Mouse (Mus musculus) stomach, embryonic 14.5 days (tissue): ENCODE data around the gene Abcd1. TPM values are rescaled to one million over a fixed set of nuclear protein-coding genes. Genes with fewer than 3 reads are reported as not detected.

Source experiments
- ATAC-seq: fragments of 200-750 bp; cut with Nextera tagmentation; 2 replicates; pipeline ENCODE4 v1.8.0; 2017; ENCODE audit warnings: low read depth, moderate TSS enrichment; ENCODE audit not compliant: insufficient number of reproducible peaks, insufficient read depth, low FRiP score
- H3K27ac ChIP-seq: fragments of 300-500 bp; sonication (generic); 2 replicates; pipeline ENCODE4 v1.5.1; 2014; ENCODE audit warnings: mild to moderate bottlenecking, low read length, moderate library complexity, mixed read lengths
- H3K27me3 ChIP-seq: fragments of 300-500 bp; sonication (generic); 2 replicates; pipeline ENCODE4 v1.6.1; 2014; ENCODE audit warnings: low read length, control low read depth, mixed read lengths; ENCODE audit not compliant: control insufficient read depth, insufficient read depth
- H3K36me3 ChIP-seq: fragments of 300-500 bp; sonication (generic); 2 replicates; pipeline ENCODE4 v1.6.1; 2014; ENCODE audit warnings: mild to moderate bottlenecking, control low read depth, low read length, moderate library complexity, mixed read lengths; ENCODE audit not compliant: control insufficient read depth, insufficient read depth
- H3K4me1 ChIP-seq: fragments of 300-500 bp; sonication (generic); 2 replicates; pipeline ENCODE4 v1.6.1; 2014; ENCODE audit warnings: low read length, control low read depth, mixed read lengths; ENCODE audit not compliant: control insufficient read depth, insufficient read depth
- H3K4me2 ChIP-seq: fragments of 300-500 bp; sonication (generic); replicated peaks from 2 replicates; pipeline ENCODE4 v1.6.1; 2014; ENCODE audit warnings: low read depth, low read length, control low read depth
- H3K4me3 ChIP-seq: fragments of 300-500 bp; sonication (generic); 2 replicates; pipeline ENCODE4 v1.5.1; 2014; ENCODE audit warnings: low read depth, low read length, control low read depth
- H3K9ac ChIP-seq: fragments of 300-500 bp; sonication (generic); replicated peaks from 2 replicates; pipeline ENCODE4 v1.6.1; 2014; ENCODE audit warnings: low read depth, mild to moderate bottlenecking, control low read depth, low read length, moderate library complexity, mixed read lengths
- H3K9me3 ChIP-seq: fragments of 300-500 bp; sonication (generic); 2 replicates; pipeline ENCODE4 v1.6.1; 2016; ENCODE audit warnings: low read depth, low read length, control low read depth; ENCODE audit not compliant: control insufficient read depth
- WGBS: fragments of 180-500 bp; shearing (Covaris S2); extraction: QIAGEN DNeasy Blood & Tissue Kit; methylation state at CpG from one replicate; pipeline ENCODE4 v1.1.7; 2014; 5-methylcytosine and 5-hydroxymethylcytosine counted together
- polyA plus RNA-seq: library from polyadenylated mRNA; unstranded; fragments of >200 nt; fragmentation: Nextera tagmentation; extraction: Ambion mirVana; gene quantifications from 2 replicates; pipeline ENCODE4 v1.2.1, GENCODE M21; 2014

The Abcd1 gene
- polyA plus RNA-seq, 1 experiment from 2014 or later, result 19.6 TPM

DNA sequence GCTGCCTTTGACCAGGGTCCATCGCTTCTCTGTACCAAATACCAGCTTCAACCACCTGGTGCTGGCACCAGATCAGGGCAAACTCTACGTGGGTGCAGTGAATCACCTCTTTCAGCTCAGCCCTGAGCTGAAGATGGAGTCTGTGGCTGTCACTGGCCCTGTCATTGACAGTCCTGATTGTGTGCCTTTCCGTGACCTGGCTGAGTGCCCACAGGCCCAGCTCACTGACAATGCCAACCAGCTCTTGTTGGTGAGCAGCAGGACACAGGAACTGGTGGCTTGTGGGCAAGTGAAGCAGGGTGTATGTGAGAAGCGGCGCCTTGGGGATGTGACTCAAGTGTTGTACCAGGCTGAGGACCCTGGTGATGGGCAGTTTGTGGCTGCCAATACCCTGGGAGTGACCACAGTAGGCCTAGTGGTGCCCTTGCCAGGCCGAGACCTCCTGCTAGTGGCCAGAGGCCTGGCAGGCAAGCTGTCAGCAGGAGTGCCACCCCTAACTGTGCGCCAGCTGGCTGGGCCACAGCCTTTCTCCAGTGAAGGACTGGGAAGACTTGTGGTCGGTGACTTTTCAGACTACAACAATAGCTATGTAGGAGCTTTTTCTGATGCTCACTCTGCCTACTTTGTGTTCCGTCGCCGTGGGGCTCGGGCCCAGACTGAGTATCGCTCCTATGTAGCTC lies 42.4 kb downstream of the Abcd1 start:
- Histone ChIP-seq H3K27ac (no peak overlapping the region), H3K9ac (no peak overlapping the region), H3K9me3 (no peaks in the 10 kb centered on the region), H3K4me1 (no peaks in the 10 kb centered on the region), H3K36me3 (no peaks in the 10 kb centered on the region), H3K27me3 (no peaks in the 10 kb centered on the region), H3K4me2 (no peak overlapping the region), H3K4me3 (no peak overlapping the region)
- no peak for ATAC-seq
- 89% methylated on average over 13 of the region's 13 CpGs for WGBS

DNA sequence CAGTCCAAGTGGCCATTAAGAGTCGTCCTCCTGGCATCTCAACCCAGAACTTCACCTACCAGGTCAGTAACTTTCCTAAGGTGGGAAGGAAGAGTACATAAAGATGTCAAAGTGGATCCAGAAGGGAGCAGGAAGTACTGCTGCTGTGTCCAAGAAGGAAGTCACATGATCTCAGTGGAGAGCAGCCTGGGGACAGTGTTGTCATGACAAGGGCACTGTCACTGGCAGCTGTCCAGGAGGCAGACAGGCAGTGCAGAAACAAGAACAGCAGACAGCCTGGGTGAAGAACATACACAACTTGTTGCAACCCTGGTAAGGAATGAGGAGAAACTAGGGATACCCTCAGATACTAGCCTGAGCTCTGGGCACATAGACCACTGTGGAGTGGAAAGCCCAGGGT lies 48.9 kb downstream of the Abcd1 start:
- no peak overlapping the region for H3K4me3 ChIP-seq
- 79% methylated on average over 1 of the region's 1 CpGs for WGBS
- H3K9ac ChIP-seq, result no peak overlapping the region
- H3K4me2 ChIP-seq, result no peak overlapping the region
- no peak overlapping the region for H3K27ac ChIP-seq
- no peaks in the 10 kb centered on the region for H3K4me1 ChIP-seq
- no peak for ATAC-seq
- H3K27me3 ChIP-seq, result no peaks in the 10 kb centered on the region
- no peaks in the 10 kb centered on the region for H3K36me3 ChIP-seq
- no peaks in the 10 kb centered on the region for H3K9me3 ChIP-seq

DNA sequence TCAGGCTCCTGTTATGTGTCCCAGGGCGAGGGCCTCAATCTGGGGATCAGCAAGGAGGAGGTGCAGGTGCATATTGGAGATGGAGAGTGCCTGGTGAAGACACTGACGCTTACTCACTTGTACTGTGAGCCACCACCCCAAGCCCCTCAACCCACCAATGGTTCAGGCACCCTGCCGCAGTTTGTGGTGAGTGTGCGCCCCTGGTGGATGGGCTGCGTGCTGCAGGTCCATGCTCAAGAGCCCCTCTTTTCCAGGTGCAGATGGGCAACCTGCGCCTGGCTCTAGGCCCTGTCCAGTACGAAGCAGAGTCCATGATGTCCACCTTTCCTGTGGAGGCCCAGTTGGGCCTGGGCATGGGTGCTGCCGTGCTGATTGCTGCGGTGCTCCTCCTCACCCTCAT lies 50.9 kb downstream of the Abcd1 start:
- Histone ChIP-seq H3K9me3 (no peaks in the 10 kb centered on the region), H3K4me2 (no peak overlapping the region), H3K27me3 (no peaks in the 10 kb centered on the region), H3K4me1 (no peaks in the 10 kb centered on the region), H3K27ac (no peak overlapping the region), H3K4me3 (no peak overlapping the region), H3K9ac (no peak overlapping the region), H3K36me3 (no peaks in the 10 kb centered on the region)
- ATAC-seq, result no peak
- 62% methylated on average over 9 of the region's 9 CpGs for WGBS

DNA sequence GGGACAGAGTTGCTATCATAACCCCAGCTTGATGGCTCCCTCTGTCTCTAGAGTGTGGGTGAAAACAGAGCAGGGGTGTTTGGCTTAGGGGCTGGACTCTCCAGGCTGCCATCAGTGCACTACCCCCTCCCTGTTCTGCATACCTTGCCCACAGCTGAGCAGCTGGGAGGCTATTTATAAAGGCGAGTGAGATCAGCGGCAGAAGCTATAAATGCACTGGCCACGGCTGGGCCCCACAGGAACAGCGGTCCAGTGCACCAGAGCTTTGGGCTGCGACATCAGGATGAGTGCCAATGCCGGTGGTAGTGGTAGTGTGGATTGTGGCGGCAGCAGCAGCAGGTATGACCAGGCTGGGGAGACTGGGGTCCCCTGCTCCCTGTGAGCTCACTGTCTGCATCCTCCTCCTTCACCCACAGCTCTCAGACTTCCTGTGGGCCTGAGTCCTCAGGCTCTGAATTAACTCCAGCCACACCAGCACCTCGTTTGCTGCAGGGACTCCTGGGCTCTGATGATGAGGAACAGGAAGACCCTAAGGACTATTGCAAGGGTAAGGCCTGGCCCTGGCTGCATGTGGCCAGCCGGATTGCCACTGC lies 57.9 kb downstream of the Abcd1 start, which contains the start of gene Srpk3:
Gene Srpk3 (plus strand): TSS at position 238 of the 593 bp plus-strand sequence.
- 46% methylated on average over 9 of the region's 9 CpGs for WGBS
- no peaks in the 10 kb centered on the region for H3K4me1 ChIP-seq
- ATAC-seq, result no peak
- H3K36me3 ChIP-seq, result peaks cover 9% of the 10 kb centered on the region; the same call in 1 of the 2 replicates
- no peaks in the 10 kb centered on the region for H3K27me3 ChIP-seq
- no peak within 1 kb of the TSS for H3K9ac ChIP-seq
- peak within 1 kb of the TSS; percentile 27; the same call in 1 of the 2 replicates for H3K27ac ChIP-seq
- no peak within 1 kb of the TSS for H3K4me2 ChIP-seq
- H3K9me3 ChIP-seq, result no peaks in the 10 kb centered on the region
- no peak within 1 kb of the TSS for H3K4me3 ChIP-seq

DNA sequence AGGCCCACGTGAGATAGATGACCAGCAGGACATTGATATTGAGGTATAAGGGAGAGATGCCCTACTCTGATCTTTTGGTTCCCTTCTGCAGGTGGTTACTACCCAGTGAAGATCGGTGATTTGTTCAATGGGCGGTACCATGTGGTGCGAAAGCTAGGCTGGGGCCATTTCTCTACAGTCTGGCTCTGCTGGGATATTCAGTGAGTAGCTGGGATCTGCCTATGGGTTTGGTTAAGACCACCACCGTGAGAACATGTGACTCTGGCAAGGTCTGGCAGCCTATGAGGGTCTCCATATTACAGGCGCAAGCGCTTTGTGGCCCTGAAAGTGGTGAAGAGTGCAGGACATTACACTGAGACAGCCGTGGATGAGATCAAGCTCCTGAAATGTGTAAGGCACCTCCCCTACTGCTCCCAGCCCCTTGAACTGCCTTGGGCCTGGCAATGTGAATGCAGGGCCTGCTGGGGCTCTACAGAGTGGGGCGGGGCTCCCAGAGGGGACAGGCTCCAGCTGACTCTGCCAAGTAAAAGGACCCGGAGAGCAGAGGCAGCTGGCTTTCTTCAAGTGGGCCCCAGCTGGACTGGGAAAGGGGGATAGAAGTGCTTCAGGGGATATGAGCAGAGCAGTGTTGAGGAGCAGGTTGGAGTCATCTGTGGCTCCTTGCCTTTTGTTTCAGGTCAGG lies 58.5 kb downstream of the Abcd1 start:
- Histone ChIP-seq H3K27me3 (no peaks in the 10 kb centered on the region), H3K4me1 (no peaks in the 10 kb centered on the region), H3K4me3 (no peak overlapping the region), H3K9ac (no peak overlapping the region), H3K36me3 (peaks cover 12% of the 10 kb centered on the region; the same call in 1 of the 2 replicates), H3K9me3 (no peaks in the 10 kb centered on the region), H3K4me2 (no peak overlapping the region), H3K27ac (peak overlapping the region; percentile 27; the same call in 1 of the 2 replicates)
- ATAC-seq, result peak; percentile 86; the same call in 1 of the 2 replicates
- 64% methylated on average over 10 of the region's 10 CpGs for WGBS

DNA sequence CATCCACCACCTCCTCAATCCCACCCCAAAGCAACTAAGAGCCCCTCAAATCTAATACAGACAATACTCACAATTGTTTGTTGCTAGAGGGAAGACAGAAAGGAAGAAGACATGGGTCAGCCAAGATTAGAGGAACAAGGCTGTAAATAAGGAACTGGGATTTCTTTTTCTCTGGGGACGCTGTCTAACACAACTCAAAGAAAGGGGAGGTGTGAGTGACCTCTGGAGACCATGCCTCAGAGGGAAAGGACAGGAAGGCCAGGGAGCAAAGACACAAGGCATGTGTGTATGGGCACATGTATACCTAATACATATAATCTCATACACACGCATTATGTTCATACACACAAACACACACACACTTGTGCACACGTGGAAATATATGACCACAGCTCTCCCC lies 65.8 kb downstream of the Abcd1 start:
- H3K4me1 ChIP-seq, result peaks cover 3% of the 10 kb centered on the region; the same call in 1 of the 2 replicates
- no peak for ATAC-seq

DNA sequence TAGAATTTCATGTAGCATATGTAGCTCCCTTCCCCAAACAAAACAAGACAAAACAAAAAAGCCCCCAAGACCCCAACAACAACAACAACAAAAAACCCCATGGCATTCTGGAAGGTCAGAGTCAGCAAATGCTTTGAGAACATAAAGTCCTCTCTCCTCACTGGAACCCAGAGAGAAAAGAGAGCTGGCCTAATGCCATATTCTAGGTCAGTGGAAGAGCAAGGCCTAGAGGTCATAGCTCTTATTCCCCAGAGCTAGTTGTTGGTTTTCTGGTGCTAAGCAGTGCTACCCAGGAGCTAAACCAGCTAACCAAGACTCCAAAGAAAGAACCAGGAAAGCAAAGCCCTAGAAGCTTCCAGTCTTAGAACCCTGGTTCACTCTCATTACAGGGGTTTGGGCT lies 69.3 kb downstream of the Abcd1 start:
- peak overlapping the region; percentile 49 for H3K4me2 ChIP-seq
- H3K36me3 ChIP-seq, result peaks cover 2% of the 10 kb centered on the region
- H3K27me3 ChIP-seq, result no peaks in the 10 kb centered on the region
- no peak for ATAC-seq
- H3K9ac ChIP-seq, result peak overlapping the region; percentile 45
- peak overlapping the region; percentile 81; the same call in 1 of the 2 replicates for H3K27ac ChIP-seq
- peak overlapping the region; percentile 54 for H3K4me3 ChIP-seq
- no peaks in the 10 kb centered on the region for H3K9me3 ChIP-seq
- peaks cover 3% of the 10 kb centered on the region; the same call in 1 of the 2 replicates for H3K4me1 ChIP-seq

More for the DNA sequence above, 65.8 kb downstream of the Abcd1 start:
- no peaks in the 10 kb centered on the region for H3K27me3 ChIP-seq
- no peak overlapping the region for H3K9ac ChIP-seq
- no peak overlapping the region for H3K4me3 ChIP-seq
- H3K4me2 ChIP-seq, result no peak overlapping the region
- H3K27ac ChIP-seq, result no peak overlapping the region
- H3K9me3 ChIP-seq, result no peaks in the 10 kb centered on the region
- WGBS, result 81% methylated on average over 3 of the region's 3 CpGs
- peaks cover 14% of the 10 kb centered on the region for H3K36me3 ChIP-seq

DNA sequence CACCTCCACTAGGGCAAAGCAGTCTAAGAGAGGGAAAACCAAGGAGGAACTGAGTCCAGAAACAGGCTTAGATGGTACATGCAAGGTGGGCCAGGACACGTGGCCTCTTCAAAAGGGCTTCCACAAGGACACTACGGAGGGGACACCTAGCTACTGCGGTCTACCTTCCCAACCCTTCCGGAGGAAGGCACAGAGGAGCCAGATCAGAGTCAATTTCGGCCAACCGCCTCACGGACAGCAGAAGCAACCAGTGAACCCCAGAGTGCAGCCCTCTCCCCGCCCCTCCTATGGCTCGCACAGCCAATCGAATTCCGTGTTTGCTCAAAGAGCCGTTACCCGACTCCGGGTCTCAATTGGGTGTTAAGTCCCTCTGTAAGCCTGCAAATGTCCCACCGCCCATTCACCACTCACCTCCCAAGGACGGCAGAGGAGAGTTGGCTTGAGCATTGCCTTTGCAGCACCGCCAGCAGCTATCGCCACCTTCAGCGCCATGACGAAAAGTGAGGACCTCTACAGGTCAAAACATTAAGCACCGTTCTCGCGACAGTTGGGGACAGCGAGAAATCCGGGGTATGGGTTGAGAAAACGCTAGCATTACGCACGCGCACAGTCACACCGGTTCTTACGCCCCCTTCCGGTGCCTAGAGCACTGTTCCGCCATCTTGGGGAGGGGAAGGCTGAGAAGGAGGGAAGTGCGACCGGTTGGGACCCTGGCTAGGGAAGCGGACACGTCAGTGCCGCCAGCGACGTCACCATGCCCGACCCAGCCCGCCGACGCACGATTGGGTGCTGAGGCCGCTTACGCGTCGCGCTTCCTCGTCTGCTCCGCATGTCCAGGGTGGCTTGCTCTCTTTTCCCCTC lies 70.2 kb downstream of the Abcd1 start, which contains the start of the genes Idh3g and Ssr4:
Gene Idh3g (minus strand): TSS at position 534 of the 861 bp plus-strand sequence.
Gene Ssr4 (plus strand): TSS at position 665 of the 861 bp plus-strand sequence.
- H3K9me3 ChIP-seq, result no peaks in the 10 kb centered on the region
- no peaks in the 10 kb centered on the region; the same call in 1 of the 2 replicates for H3K36me3 ChIP-seq
- H3K27ac ChIP-seq, result peak within 1 kb of the TSS; percentile 81; the same call in 1 of the 2 replicates
- peak within 1 kb of the TSS; percentile 65 for H3K9ac ChIP-seq
- H3K4me3 ChIP-seq, result peak within 1 kb of the TSS; percentile 54
- ATAC-seq, result peak; percentile 95
- H3K4me2 ChIP-seq, result peak within 1 kb of the TSS; percentile 49
- peaks cover 3% of the 10 kb centered on the region; the same call in 1 of the 2 replicates for H3K4me1 ChIP-seq
- WGBS, result 15% methylated on average over 46 of the region's 52 CpGs
- no peaks in the 10 kb centered on the region for H3K27me3 ChIP-seq
